Comparison of ENCODE assay signal across 18 mouse cellular contexts in the genomic region with DNA sequence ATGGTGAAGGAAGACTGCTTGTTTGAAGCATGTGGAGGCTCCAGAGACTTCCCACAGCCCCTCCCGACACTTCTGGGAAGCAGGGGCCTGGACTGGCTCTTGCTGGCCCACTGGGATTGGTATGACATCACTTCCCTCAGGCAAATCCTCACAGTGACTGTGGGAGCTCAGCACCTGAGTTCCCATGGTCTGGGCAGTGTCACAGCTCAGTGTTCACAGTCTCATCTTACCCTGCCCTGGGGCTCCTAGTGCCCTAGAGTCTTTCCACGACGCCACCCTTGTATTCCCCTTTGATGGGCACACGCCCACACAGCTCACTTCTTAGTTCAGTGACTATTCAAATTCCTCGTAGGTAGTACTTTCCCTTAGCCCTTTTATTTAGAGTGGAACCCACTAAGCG.
"Had no signal": no experiment of that assay in that cellular context is flagged by ENCODE, and none has a peak within 500 bp of the region (broad histone marks: within the 10 kb centered on the region; RNA-seq: fewer than 3 reads in every experiment).

No protein-coding gene starts in this region.

- H3K4me2 ChIP-seq: lung, embryonic 14.5 days; midbrain, embryonic 12.5 days; neural tube, embryonic 13.5 days; neural tube, embryonic 15.5 days had no signal

- DNase-seq: lung, adult 18-20 months; lung, embryonic 14.5 days; lung, postnatal 10 days; lung, postnatal 4 days; midbrain, embryonic 14.5 days; right cerebral cortex, adult 18-20 months; right cerebral cortex, postnatal 25 days; right cerebral cortex, postnatal 4 days; spleen, adult 18-20 months; thymus, adult 18-20 months; thymus, postnatal 14 days; thymus, postnatal 36 days had no signal

- H3K9ac ChIP-seq: lung, embryonic 14.5 days; midbrain, embryonic 12.5 days; neural tube, embryonic 13.5 days; neural tube, embryonic 15.5 days had no signal

- H3K27me3 ChIP-seq: midbrain, embryonic 12.5 days; neural tube, embryonic 13.5 days; neural tube, embryonic 15.5 days had no signal

- H3K9me3 ChIP-seq: neural tube, embryonic 15.5 days had no signal

- ATAC-seq: midbrain, embryonic 16.5 days had no signal

- H3K4me3 ChIP-seq: midbrain, embryonic 10.5 days; midbrain, embryonic 12.5 days; myocyte; neural tube, embryonic 13.5 days; neural tube, embryonic 15.5 days had no signal

- H3K27ac ChIP-seq: midbrain, embryonic 10.5 days; midbrain, embryonic 12.5 days; neural tube, embryonic 13.5 days; neural tube, embryonic 15.5 days had no signal
